Mouse (Mus musculus): ENCODE results near the gene Slc7a15.

- TF ChIP-seq GATA1 (IDR thresholded peaks at IDR 0.05; ENCODE audit: borderline replicate concordance, low read length) (peak; percentile 93), FLI1 (IDR thresholded peaks at IDR 0.05; ENCODE audit: low read length) (peak; percentile 95)
Measured at GRCm38 (mm10) chr12:8521375-8522047, 77.4 kb downstream of the Slc7a15 start.

Data from megakaryocyte, embryonic 14.5 days (primary cell).